Comparison of ENCODE assay signal across 21 mouse cellular contexts in the genomic region with DNA sequence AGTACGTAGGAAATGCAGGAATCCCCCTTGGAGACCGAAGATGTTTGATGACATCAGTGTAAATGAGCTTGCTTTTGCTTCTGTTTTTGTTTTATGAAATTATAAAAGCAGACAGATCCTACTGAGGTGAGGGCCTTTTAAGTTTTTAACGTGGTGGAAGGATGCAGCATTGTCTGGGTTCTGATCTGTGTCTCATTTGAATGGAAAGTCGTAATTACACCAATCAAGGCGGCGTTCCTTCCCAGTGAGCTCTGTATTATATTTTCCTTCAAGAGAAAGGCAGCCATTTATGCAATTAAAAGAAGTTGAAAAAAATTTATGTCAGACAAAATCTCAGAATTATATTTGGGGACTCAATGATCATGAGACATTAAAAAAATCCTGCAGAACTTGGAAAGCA.
DNase-seq lines count a peak whose midpoint lies in the region; ATAC-seq and TF ChIP-seq lines count a peak whose summit lies in the region.
"Had no signal": no experiment of that assay in that cellular context is flagged by ENCODE, and none has a peak within 500 bp of the region (broad histone marks: within the 10 kb centered on the region; RNA-seq: fewer than 3 reads in every experiment).

No protein-coding gene starts in this region.

- no peaks in the 10 kb centered on the region for H3K27me3 ChIP-seq in forebrain, embryonic 14.5 days (replicated peaks; ENCODE audit: control insufficient read depth, insufficient read depth, low read length)
- H3K27me3 ChIP-seq in forebrain, embryonic 10.5 days (ENCODE audit: poor library complexity, severe bottlenecking): no peaks in the 10 kb centered on the region
- H3K27me3 ChIP-seq in forebrain, embryonic 16.5 days (replicated peaks; ENCODE audit: control insufficient read depth, insufficient read depth, low read length): no peaks in the 10 kb centered on the region
- no peaks in the 10 kb centered on the region for H3K27me3 ChIP-seq in forebrain, embryonic 13.5 days
- H3K27me3 ChIP-seq in forebrain, postnatal 0 days (ENCODE audit: insufficient read depth, low read length): no peaks in the 10 kb centered on the region
- H3K27me3 ChIP-seq in forebrain, embryonic 15.5 days: no peaks in the 10 kb centered on the region
- H3K27me3 ChIP-seq: CH12.LX had no signal

- 0 out of 2 replicates have a peak, but pooled peaks have one; percentile 23 for ATAC-seq in forebrain, embryonic 14.5 days
- peak; percentile 67 for ATAC-seq in forebrain, embryonic 16.5 days
- ATAC-seq in forebrain, embryonic 13.5 days: no peak
- peak; percentile 68; the same call in 1 of the 2 replicates for ATAC-seq in forebrain, postnatal 0 days
- no peak for ATAC-seq in forebrain, embryonic 15.5 days (replicated peaks)
- ATAC-seq: activated CD4-positive, CD25-positive, alpha-beta regulatory T cell, adult 4 months; CD4-positive, CD25-positive, alpha-beta regulatory T cell, adult 4 months; Patski had no signal

- 57% methylated on average over 6 of the region's 6 CpGs for WGBS in forebrain, embryonic 14.5 days
- WGBS in forebrain, embryonic 10.5 days: 86% methylated on average over 6 of the region's 6 CpGs
- WGBS in forebrain, embryonic 16.5 days: 49% methylated on average over 6 of the region's 6 CpGs
- WGBS in forebrain, embryonic 13.5 days: 63% methylated on average over 6 of the region's 6 CpGs
- WGBS in forebrain, postnatal 0 days: 43% methylated on average over 6 of the region's 6 CpGs
- WGBS in forebrain, embryonic 15.5 days: 50% methylated on average over 6 of the region's 6 CpGs

- DNase-seq in forebrain, embryonic 14.5 days (ENCODE audit: low spot score): no peak
- no peak for DNase-seq in forebrain, embryonic 10.5 days (ENCODE audit: extremely low spot score, low spot score)
- DNase-seq in forebrain, postnatal 0 days: no peak
- DNase-seq: adrenal gland, adult 2 months; adrenal gland, adult 8-10 months; adrenal gland, postnatal 10 days; adrenal gland, postnatal 14 days; adrenal gland, postnatal 25 days; adrenal gland, postnatal 36 days; B cell, adult 2 months; cerebellum, adult 11 months; cerebellum, adult 11-12 months; cerebellum, adult 18-20 months had no signal

- no peaks in the 10 kb centered on the region for H3K36me3 ChIP-seq in forebrain, embryonic 14.5 days (ENCODE audit: control insufficient read depth, insufficient read depth, low read length)
- no peaks in the 10 kb centered on the region for H3K36me3 ChIP-seq in forebrain, embryonic 10.5 days (replicated peaks)
- no peaks in the 10 kb centered on the region for H3K36me3 ChIP-seq in forebrain, embryonic 16.5 days (ENCODE audit: control insufficient read depth, insufficient read depth)
- no peaks in the 10 kb centered on the region for H3K36me3 ChIP-seq in forebrain, embryonic 13.5 days (ENCODE audit: poor library complexity, severe bottlenecking)
- H3K36me3 ChIP-seq in forebrain, postnatal 0 days (ENCODE audit: insufficient read depth): no peaks in the 10 kb centered on the region
- no peaks in the 10 kb centered on the region for H3K36me3 ChIP-seq in forebrain, embryonic 15.5 days
- H3K36me3 ChIP-seq: G1E had no signal

- no peak overlapping the region for H3K4me3 ChIP-seq in forebrain, embryonic 14.5 days (ENCODE audit: low read depth, low read length)
- no peak overlapping the region for H3K4me3 ChIP-seq in forebrain, embryonic 10.5 days
- H3K4me3 ChIP-seq in forebrain, embryonic 16.5 days (replicated peaks; ENCODE audit: low read length): no peak overlapping the region
- H3K4me3 ChIP-seq in forebrain, embryonic 13.5 days: no peak overlapping the region
- H3K4me3 ChIP-seq in forebrain, postnatal 0 days (ENCODE audit: low read depth, low read length): no peak overlapping the region
- no peak overlapping the region for H3K4me3 ChIP-seq in forebrain, embryonic 15.5 days

- no peaks in the 10 kb centered on the region for H3K9me3 ChIP-seq in forebrain, embryonic 14.5 days (replicated peaks; ENCODE audit: control insufficient read depth, low read length)
- no peaks in the 10 kb centered on the region for H3K9me3 ChIP-seq in forebrain, embryonic 10.5 days
- H3K9me3 ChIP-seq in forebrain, embryonic 16.5 days (ENCODE audit: control insufficient read depth, low read length): no peaks in the 10 kb centered on the region
- H3K9me3 ChIP-seq in forebrain, embryonic 13.5 days (replicated peaks): no peaks in the 10 kb centered on the region; the same call in 1 of the 2 replicates
- no peaks in the 10 kb centered on the region for H3K9me3 ChIP-seq in forebrain, postnatal 0 days (ENCODE audit: low read length)
- no peaks in the 10 kb centered on the region for H3K9me3 ChIP-seq in forebrain, embryonic 15.5 days
- H3K9me3 ChIP-seq: G1E had no signal

- 0 out of 2 replicates have a peak, but pooled peaks cover 2% of the 10 kb centered on the region for H3K4me1 ChIP-seq in forebrain, embryonic 14.5 days (ENCODE audit: control insufficient read depth, insufficient read depth, low read length)
- H3K4me1 ChIP-seq in forebrain, embryonic 10.5 days: no peaks in the 10 kb centered on the region
- H3K4me1 ChIP-seq in forebrain, embryonic 16.5 days (replicated peaks; ENCODE audit: control insufficient read depth, insufficient read depth, low read length): no peaks in the 10 kb centered on the region
- no peaks in the 10 kb centered on the region; the same call in 1 of the 2 replicates for H3K4me1 ChIP-seq in forebrain, embryonic 13.5 days
- no peaks in the 10 kb centered on the region for H3K4me1 ChIP-seq in forebrain, postnatal 0 days (ENCODE audit: insufficient read depth)
- 0 out of 2 replicates have a peak, but pooled peaks cover 9% of the 10 kb centered on the region for H3K4me1 ChIP-seq in forebrain, embryonic 15.5 days

- H3K27ac ChIP-seq in forebrain, embryonic 14.5 days (ENCODE audit: low read depth, low read length): no peak overlapping the region
- H3K27ac ChIP-seq in forebrain, embryonic 10.5 days: no peak overlapping the region
- no peak overlapping the region for H3K27ac ChIP-seq in forebrain, embryonic 16.5 days (ENCODE audit: low read length)
- H3K27ac ChIP-seq in forebrain, embryonic 13.5 days: no peak overlapping the region
- H3K27ac ChIP-seq in forebrain, postnatal 0 days (ENCODE audit: low read depth, low read length): 0 out of 2 replicates have a peak overlapping the region, but pooled peaks have one; percentile 29
- H3K27ac ChIP-seq in forebrain, embryonic 15.5 days (replicated peaks): no peak overlapping the region

- H3K9ac ChIP-seq in forebrain, embryonic 14.5 days (ENCODE audit: low read length): no peak overlapping the region
- H3K9ac ChIP-seq in forebrain, embryonic 16.5 days (replicated peaks; ENCODE audit: low read depth, low read length): no peak overlapping the region
- no peak overlapping the region for H3K9ac ChIP-seq in forebrain, embryonic 13.5 days
- H3K9ac ChIP-seq in forebrain, postnatal 0 days: no peak overlapping the region
- no peak overlapping the region for H3K9ac ChIP-seq in forebrain, embryonic 15.5 days (replicated peaks)

- no peak overlapping the region for H3K4me2 ChIP-seq in forebrain, embryonic 14.5 days (ENCODE audit: low read length)
- no peak overlapping the region for H3K4me2 ChIP-seq in forebrain, embryonic 16.5 days (ENCODE audit: low read length)
- H3K4me2 ChIP-seq in forebrain, embryonic 13.5 days: no peak overlapping the region
- no peak overlapping the region for H3K4me2 ChIP-seq in forebrain, postnatal 0 days (ENCODE audit: low read depth)
- H3K4me2 ChIP-seq in forebrain, embryonic 15.5 days (replicated peaks): no peak overlapping the region

- no peak for TF ChIP-seq CTCF in forebrain, postnatal 0 days (IDR thresholded peaks at IDR 0.05; ENCODE audit: low read depth)

Comparison
In these comparisons a context has a peak if more than half of its experiments do, and no peak if none do; other contexts are left out.
1. ATAC-seq: peak in forebrain, embryonic 14.5 days (single experiment), forebrain, embryonic 16.5 days (single experiment) and forebrain, postnatal 0 days (single experiment); none in forebrain, embryonic 13.5 days (single experiment) and forebrain, embryonic 15.5 days (single experiment).